Mouse (Mus musculus): ENCODE results near the gene Rundc3a. TPM values are rescaled to one million over a fixed set of nuclear protein-coding genes. Genes with fewer than 3 reads are reported as not detected.

Rundc3a gene
- 0.74 and 1.8 TPM in 2 replicates for polyA plus RNA-seq (2016; fragmentation: Nextera tagmentation; extraction: Ambion mirVana)

GRCm38 (mm10) chr11:102393238-102393634 lies at the start of gene Rundc3a:
TSS of gene Rundc3a (plus strand) at chr11:102393403.
- H3K4me1 ChIP-seq = peaks cover 28% of the 10 kb centered on the region

GRCm38 (mm10) chr11:102344458-102344857 lies 48.7 kb upstream of the Rundc3a start:
- Histone ChIP-seq H3K4me1 (no peaks in the 10 kb centered on the region), H3K27ac (no peak overlapping the region), H3K4me3 (no peak overlapping the region), H3K9me3 (no peaks in the 10 kb centered on the region), H3K27me3 (ENCODE audit: insufficient read depth, poor library complexity, severe bottlenecking) (no peaks in the 10 kb centered on the region), H3K36me3 (no peaks in the 10 kb centered on the region)
- WGBS = 82% methylated on average over 3 of the region's 3 CpGs
- no peak for DNase-seq (ENCODE audit: low spot score)

More at GRCm38 (mm10) chr11:102393238-102393634, at the start of gene Rundc3a:
- Histone ChIP-seq H3K36me3 (no peaks in the 10 kb centered on the region), H3K4me3 (peak within 1 kb of the TSS; percentile 58), H3K27ac (no peak within 1 kb of the TSS), H3K9me3 (no peaks in the 10 kb centered on the region), H3K27me3 (ENCODE audit: insufficient read depth, poor library complexity, severe bottlenecking) (peaks cover 48% of the 10 kb centered on the region)
- WGBS = under 1% methylated on average over 34 of the region's 34 CpGs
- peak; percentile 94 for DNase-seq (ENCODE audit: low spot score)

GRCm38 (mm10) chr11:102346926-102347325 lies 46.3 kb upstream of the Rundc3a start:
- H3K9me3 ChIP-seq = no peaks in the 10 kb centered on the region
- no peaks in the 10 kb centered on the region for H3K36me3 ChIP-seq
- peaks cover 10% of the 10 kb centered on the region for H3K27me3 ChIP-seq (ENCODE audit: insufficient read depth, poor library complexity, severe bottlenecking)
- H3K4me3 ChIP-seq = no peak overlapping the region
- no peak for DNase-seq (ENCODE audit: low spot score)
- no peaks in the 10 kb centered on the region for H3K4me1 ChIP-seq
- H3K27ac ChIP-seq = no peak overlapping the region
- 63% methylated on average over 5 of the region's 5 CpGs for WGBS

GRCm38 (mm10) chr11:102347683-102348082 lies 45.5 kb upstream of the Rundc3a start:
- WGBS = 68% methylated on average over 5 of the region's 5 CpGs
- no peak overlapping the region for H3K4me3 ChIP-seq
- no peaks in the 10 kb centered on the region for H3K4me1 ChIP-seq
- H3K9me3 ChIP-seq = no peaks in the 10 kb centered on the region
- no peak overlapping the region for H3K27ac ChIP-seq
- DNase-seq (ENCODE audit: low spot score) = no peak
- 0 out of 2 replicates have a peak, but pooled peaks cover 3% of the 10 kb centered on the region for H3K36me3 ChIP-seq
- peaks cover 17% of the 10 kb centered on the region for H3K27me3 ChIP-seq (ENCODE audit: insufficient read depth, poor library complexity, severe bottlenecking)

- Histone ChIP-seq H3K9me3 (no peaks in the 10 kb centered on the region), H3K36me3 (0 out of 2 replicates have a peak, but pooled peaks cover 3% of the 10 kb centered on the region), H3K4me1 (no peaks in the 10 kb centered on the region), H3K27me3 (ENCODE audit: insufficient read depth, poor library complexity, severe bottlenecking) (peaks cover 21% of the 10 kb centered on the region), H3K4me3 (no peak overlapping the region), H3K27ac (no peak overlapping the region)
- 82% methylated on average over 7 of the region's 7 CpGs for WGBS
- no peak for DNase-seq (ENCODE audit: low spot score)
Observed at GRCm38 (mm10) chr11:102348101-102348585, 45.1 kb upstream of the Rundc3a start.

- 0 out of 2 replicates have a peak, but pooled peaks cover 3% of the 10 kb centered on the region for H3K36me3 ChIP-seq
- peaks cover 26% of the 10 kb centered on the region for H3K27me3 ChIP-seq (ENCODE audit: insufficient read depth, poor library complexity, severe bottlenecking)
- H3K4me3 ChIP-seq = no peak overlapping the region
- no peaks in the 10 kb centered on the region for H3K4me1 ChIP-seq
- no peaks in the 10 kb centered on the region for H3K9me3 ChIP-seq
- no peak for DNase-seq (ENCODE audit: low spot score)
- 82% methylated on average over 11 of the region's 11 CpGs for WGBS
- H3K27ac ChIP-seq = no peak overlapping the region
Observed at GRCm38 (mm10) chr11:102348771-102349170, 44.4 kb upstream of the Rundc3a start.

GRCm38 (mm10) chr11:102349189-102349954 lies 43.8 kb upstream of the Rundc3a start:
- Histone ChIP-seq H3K9me3 (no peaks in the 10 kb centered on the region), H3K4me1 (no peaks in the 10 kb centered on the region), H3K27me3 (ENCODE audit: insufficient read depth, poor library complexity, severe bottlenecking) (peaks cover 30% of the 10 kb centered on the region), H3K4me3 (no peak overlapping the region), H3K27ac (no peak overlapping the region), H3K36me3 (0 out of 2 replicates have a peak, but pooled peaks cover 3% of the 10 kb centered on the region)
- DNase-seq (ENCODE audit: low spot score) = no peak
- 89% methylated on average over 3 of the region's 3 CpGs for WGBS

- no peak overlapping the region for H3K4me3 ChIP-seq
- DNase-seq (ENCODE audit: low spot score) = peak; percentile 73
- H3K27ac ChIP-seq = no peak overlapping the region; the same call in 1 of the 2 replicates
- H3K4me1 ChIP-seq = no peaks in the 10 kb centered on the region
- H3K27me3 ChIP-seq (ENCODE audit: insufficient read depth, poor library complexity, severe bottlenecking) = peaks cover 31% of the 10 kb centered on the region
- H3K9me3 ChIP-seq = no peaks in the 10 kb centered on the region
- 80% methylated on average over 4 of the region's 4 CpGs for WGBS
- H3K36me3 ChIP-seq = 0 out of 2 replicates have a peak, but pooled peaks cover 3% of the 10 kb centered on the region
Observed at GRCm38 (mm10) chr11:102350416-102350815, 42.8 kb upstream of the Rundc3a start.

- Histone ChIP-seq H3K27me3 (ENCODE audit: insufficient read depth, poor library complexity, severe bottlenecking) (peaks cover 37% of the 10 kb centered on the region), H3K9me3 (no peaks in the 10 kb centered on the region), H3K4me3 (no peak overlapping the region), H3K36me3 (0 out of 2 replicates have a peak, but pooled peaks cover 3% of the 10 kb centered on the region), H3K27ac (no peak overlapping the region), H3K4me1 (no peaks in the 10 kb centered on the region)
- WGBS = 84% methylated on average over 17 of the region's 17 CpGs
- DNase-seq (ENCODE audit: low spot score) = peak; percentile 73
Observed at GRCm38 (mm10) chr11:102350981-102351523, 42.2 kb upstream of the Rundc3a start.

- Histone ChIP-seq H3K9me3 (no peaks in the 10 kb centered on the region), H3K4me1 (no peaks in the 10 kb centered on the region), H3K36me3 (0 out of 2 replicates have a peak, but pooled peaks cover 3% of the 10 kb centered on the region), H3K4me3 (no peak overlapping the region), H3K27me3 (ENCODE audit: insufficient read depth, poor library complexity, severe bottlenecking) (peaks cover 50% of the 10 kb centered on the region), H3K27ac (no peak overlapping the region)
- DNase-seq (ENCODE audit: low spot score) = no peak
- 55% methylated on average over 5 of the region's 5 CpGs for WGBS
Observed at GRCm38 (mm10) chr11:102352378-102352777, 40.8 kb upstream of the Rundc3a start.

GRCm38 (mm10) chr11:102353021-102353431 lies 40.2 kb upstream of the Rundc3a start:
- 48% methylated on average over 8 of the region's 8 CpGs for WGBS
- Histone ChIP-seq H3K4me1 (no peaks in the 10 kb centered on the region), H3K9me3 (no peaks in the 10 kb centered on the region), H3K4me3 (no peak overlapping the region), H3K36me3 (0 out of 2 replicates have a peak, but pooled peaks cover 3% of the 10 kb centered on the region), H3K27ac (no peak overlapping the region), H3K27me3 (ENCODE audit: insufficient read depth, poor library complexity, severe bottlenecking) (peaks cover 57% of the 10 kb centered on the region)
- DNase-seq (ENCODE audit: low spot score) = no peak

GRCm38 (mm10) chr11:102355501-102355900 lies 37.7 kb upstream of the Rundc3a start:
- H3K27ac ChIP-seq = no peak overlapping the region
- no peak overlapping the region for H3K4me3 ChIP-seq
- WGBS = 78% methylated on average over 3 of the region's 3 CpGs
- DNase-seq (ENCODE audit: low spot score) = no peak
- peaks cover 73% of the 10 kb centered on the region for H3K27me3 ChIP-seq (ENCODE audit: insufficient read depth, poor library complexity, severe bottlenecking)
- H3K4me1 ChIP-seq = no peaks in the 10 kb centered on the region; the same call in 1 of the 2 replicates
- no peaks in the 10 kb centered on the region for H3K9me3 ChIP-seq
- 0 out of 2 replicates have a peak, but pooled peaks cover 3% of the 10 kb centered on the region for H3K36me3 ChIP-seq

GRCm38 (mm10) chr11:102356190-102356589 lies 37.0 kb upstream of the Rundc3a start:
- H3K4me3 ChIP-seq = no peak overlapping the region
- no peaks in the 10 kb centered on the region; the same call in 1 of the 2 replicates for H3K4me1 ChIP-seq
- WGBS = 74% methylated on average over 12 of the region's 12 CpGs
- H3K27me3 ChIP-seq (ENCODE audit: insufficient read depth, poor library complexity, severe bottlenecking) = peaks cover 71% of the 10 kb centered on the region
- no peak for DNase-seq (ENCODE audit: low spot score)
- H3K36me3 ChIP-seq = 0 out of 2 replicates have a peak, but pooled peaks cover 3% of the 10 kb centered on the region
- H3K9me3 ChIP-seq = no peaks in the 10 kb centered on the region
- H3K27ac ChIP-seq = no peak overlapping the region
